Mouse (Mus musculus) hindbrain, embryonic 11.5 days (tissue): ENCODE data around the gene Tyw1. TPM values are rescaled to one million over a fixed set of nuclear protein-coding genes. Genes with fewer than 3 reads are reported as not detected.

Experiments used
- ATAC-seq: fragments of 200-750 bp; cut with Nextera tagmentation; 2 replicates; pipeline ENCODE4 v1.8.0; 2017; ENCODE audit warnings: mild to moderate bottlenecking, moderate TSS enrichment, moderate library complexity; ENCODE audit not compliant: low FRiP score
- DNase-seq: peaks from one replicate; pipeline ENCODE4 v3.0.0-alpha.2; 2015; ENCODE audit warnings: low spot score
- H3K27ac ChIP-seq: fragments of 300-500 bp; sonication (generic); 2 replicates; pipeline ENCODE4 v1.5.1; 2014; ENCODE audit warnings: mild to moderate bottlenecking, low read depth, low read length
- H3K27me3 ChIP-seq: fragments of 300-500 bp; sonication (generic); 2 replicates; pipeline ENCODE4 v1.6.1; 2014; ENCODE audit warnings: mild to moderate bottlenecking, low read length, moderate library complexity, mixed read lengths; ENCODE audit not compliant: control insufficient read depth, insufficient read depth
- H3K36me3 ChIP-seq: fragments of 300-500 bp; sonication (generic); 2 replicates; pipeline ENCODE4 v1.6.1; 2014; ENCODE audit warnings: mild to moderate bottlenecking, low read length, moderate library complexity, mixed read lengths; ENCODE audit not compliant: control insufficient read depth, insufficient read depth
- H3K4me1 ChIP-seq: fragments of 300-500 bp; sonication (generic); replicated peaks from 2 replicates; pipeline ENCODE4 v1.6.1; 2014; ENCODE audit warnings: low read length, mixed read lengths; ENCODE audit not compliant: control insufficient read depth, insufficient read depth
- H3K4me2 ChIP-seq: fragments of 300-500 bp; sonication (generic); replicated peaks from 2 replicates; pipeline ENCODE4 v1.6.1; 2014; ENCODE audit warnings: mild to moderate bottlenecking, low read depth, low read length
- H3K4me3 ChIP-seq: fragments of 300-500 bp; sonication (generic); 2 replicates; pipeline ENCODE4 v1.5.1; 2014; ENCODE audit warnings: low read depth, low read length
- H3K9ac ChIP-seq: fragments of 300-500 bp; sonication (generic); 2 replicates; pipeline ENCODE4 v1.6.1; 2014; ENCODE audit warnings: low read depth, low read length
- H3K9me3 ChIP-seq: fragments of 300-500 bp; sonication (generic); 2 replicates; pipeline ENCODE4 v1.6.1; 2016; ENCODE audit warnings: low read length; ENCODE audit not compliant: control insufficient read depth
- WGBS: fragments of 180-500 bp; shearing (Covaris S2); extraction: QIAGEN DNeasy Blood & Tissue Kit; methylation state at CpG from one replicate; pipeline ENCODE4 v1.1.7; 2014; 5-methylcytosine and 5-hydroxymethylcytosine counted together
- polyA plus RNA-seq: library from polyadenylated mRNA; unstranded; fragments of >200 nt; fragmentation: Nextera tagmentation; extraction: Ambion mirVana; gene quantifications from 2 replicates; pipeline ENCODE4 v1.2.1, GENCODE M21; 2014

The Tyw1 gene
- polyA plus RNA-seq, 1 experiment from 2014 or later = 29.1 TPM

DNA sequence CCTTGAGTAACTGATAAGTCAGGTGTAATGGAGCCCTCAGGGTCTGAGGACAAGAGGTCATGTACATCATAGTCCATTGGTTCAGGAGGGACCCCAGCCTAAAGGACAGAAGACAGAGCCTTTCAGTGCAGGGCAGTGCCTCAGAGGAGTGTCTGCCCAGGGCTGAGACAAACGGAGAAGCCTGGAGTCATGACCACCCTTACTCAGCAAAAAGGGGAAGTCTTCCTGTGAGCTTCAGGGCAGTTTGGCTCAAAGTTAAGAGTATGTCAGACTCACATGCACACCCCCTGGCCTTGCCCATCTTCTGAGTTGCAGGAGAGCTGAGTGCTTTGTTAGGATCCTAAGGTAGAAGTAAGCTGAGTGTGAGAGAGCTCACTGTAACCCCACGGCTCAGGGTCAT, 74.5 kb downstream of the Tyw1 start:
- Histone ChIP-seq H3K4me2 (no peak overlapping the region), H3K27me3 (no peaks in the 10 kb centered on the region), H3K9me3 (no peaks in the 10 kb centered on the region), H3K4me3 (no peak overlapping the region), H3K27ac (no peak overlapping the region), H3K36me3 (no peaks in the 10 kb centered on the region), H3K4me1 (no peaks in the 10 kb centered on the region), H3K9ac (no peak overlapping the region)
- DNase-seq (no peak), ATAC-seq (no peak)
- WGBS = 89% methylated on average over 2 of the region's 2 CpGs

DNA sequence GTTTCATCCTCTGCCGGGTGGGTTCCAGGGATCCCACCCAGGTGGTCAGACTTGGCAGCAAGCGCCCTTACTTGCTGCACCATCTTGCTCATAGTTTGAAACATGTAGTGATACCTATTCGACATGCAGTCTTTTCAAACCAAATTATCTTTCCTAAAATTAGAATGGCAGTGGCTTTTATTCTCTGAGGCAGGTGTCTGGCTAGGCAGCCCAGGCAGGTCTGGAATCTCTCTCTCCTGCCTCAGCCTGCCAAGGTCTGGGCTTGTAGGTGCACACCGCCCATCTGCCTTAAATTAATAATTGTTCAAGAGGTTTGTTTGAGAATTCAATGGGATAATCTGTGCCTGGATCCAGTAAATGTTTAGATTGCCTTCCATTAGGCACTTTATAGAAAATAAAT, 75.4 kb downstream of the Tyw1 start:
- Histone ChIP-seq H3K4me3 (no peak overlapping the region), H3K27ac (no peak overlapping the region), H3K9me3 (no peaks in the 10 kb centered on the region), H3K4me2 (no peak overlapping the region), H3K9ac (no peak overlapping the region), H3K36me3 (0 out of 2 replicates have a peak, but pooled peaks cover 3% of the 10 kb centered on the region), H3K4me1 (no peaks in the 10 kb centered on the region), H3K27me3 (no peaks in the 10 kb centered on the region)
- 93% methylated on average over 4 of the region's 4 CpGs for WGBS
- DNase-seq (no peak), ATAC-seq (no peak)

DNA sequence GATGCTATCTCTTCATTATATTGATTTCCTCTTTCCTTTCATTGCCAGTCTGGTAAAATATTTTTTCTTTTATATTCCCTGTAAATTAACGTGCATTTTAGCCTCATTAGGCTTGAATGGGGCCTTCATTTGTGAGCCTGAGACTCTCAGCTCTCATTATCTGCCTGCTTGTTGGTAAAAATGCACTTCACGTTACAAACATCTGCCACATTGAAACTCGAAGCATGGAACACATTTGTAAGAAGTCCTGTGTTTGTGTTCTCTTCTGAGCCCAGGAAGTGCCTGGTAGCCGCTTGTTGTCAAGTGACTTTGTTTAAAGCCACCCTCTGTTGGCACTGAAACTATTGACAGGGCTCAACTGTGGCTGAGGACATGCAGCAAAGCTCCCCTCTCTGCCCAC, 75.8 kb downstream of the Tyw1 start:
- no peak overlapping the region for H3K27ac ChIP-seq
- H3K4me3 ChIP-seq = no peak overlapping the region
- no peak overlapping the region for H3K4me2 ChIP-seq
- H3K36me3 ChIP-seq = 0 out of 2 replicates have a peak, but pooled peaks cover 3% of the 10 kb centered on the region
- ATAC-seq (no peak), DNase-seq (no peak)
- H3K9ac ChIP-seq = no peak overlapping the region
- H3K4me1 ChIP-seq = no peaks in the 10 kb centered on the region
- no peaks in the 10 kb centered on the region for H3K27me3 ChIP-seq
- WGBS = 73% methylated on average over 4 of the region's 4 CpGs
- H3K9me3 ChIP-seq = no peaks in the 10 kb centered on the region

DNA sequence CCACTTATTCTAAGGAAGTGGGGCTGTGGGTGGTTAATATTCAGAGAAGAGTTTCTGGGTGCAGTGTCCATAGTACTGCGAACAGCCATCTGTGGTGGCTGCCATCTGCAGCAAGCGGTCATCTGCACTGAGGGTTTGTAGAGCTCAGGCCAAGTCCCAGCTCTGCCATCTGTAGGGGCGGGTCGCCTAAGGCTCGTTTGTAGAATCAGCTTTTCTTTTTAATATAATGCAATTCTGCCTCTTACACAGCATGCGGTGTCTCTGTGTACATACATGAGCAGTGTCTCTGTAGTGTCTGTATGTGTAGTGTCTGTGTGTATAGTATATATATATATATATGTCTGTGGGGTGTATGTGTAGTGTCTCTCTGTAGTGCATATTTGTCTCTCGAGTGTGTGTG, 78.1 kb downstream of the Tyw1 start:
- DNase-seq (no peak), ATAC-seq (no peak)
- H3K9me3 ChIP-seq = no peaks in the 10 kb centered on the region
- 0 out of 2 replicates have a peak, but pooled peaks cover 3% of the 10 kb centered on the region for H3K36me3 ChIP-seq
- H3K4me3 ChIP-seq = no peak overlapping the region
- 91% methylated on average over 7 of the region's 7 CpGs for WGBS
- no peaks in the 10 kb centered on the region for H3K4me1 ChIP-seq
- H3K27ac ChIP-seq = no peak overlapping the region
- H3K4me2 ChIP-seq = no peak overlapping the region
- H3K27me3 ChIP-seq = no peaks in the 10 kb centered on the region
- no peak overlapping the region for H3K9ac ChIP-seq

DNA sequence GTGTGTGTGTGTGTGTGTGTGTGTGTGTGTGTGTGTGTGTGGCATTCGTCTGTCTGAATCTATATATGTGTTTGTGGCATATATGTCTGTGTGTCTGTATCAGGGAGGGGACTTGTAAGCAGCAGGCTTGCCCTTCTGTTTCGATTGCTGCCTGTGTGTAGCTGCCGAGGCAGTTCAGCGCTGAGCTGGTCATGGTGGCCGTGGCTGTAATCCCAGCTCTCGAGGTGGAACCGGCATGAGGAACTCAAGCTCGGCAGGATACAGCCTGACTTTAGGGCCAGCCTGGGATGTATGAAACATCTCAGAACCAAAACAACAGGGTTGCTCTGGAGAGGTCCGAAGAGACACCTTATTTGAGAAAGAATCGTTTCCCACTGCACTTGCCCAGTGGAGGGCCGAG, 78.6 kb downstream of the Tyw1 start:
- Histone ChIP-seq H3K36me3 (0 out of 2 replicates have a peak, but pooled peaks cover 3% of the 10 kb centered on the region), H3K9ac (no peak overlapping the region), H3K4me2 (no peak overlapping the region), H3K27me3 (no peaks in the 10 kb centered on the region), H3K4me3 (no peak overlapping the region), H3K4me1 (no peaks in the 10 kb centered on the region), H3K27ac (no peak overlapping the region), H3K9me3 (no peaks in the 10 kb centered on the region)
- WGBS = 96% methylated on average over 11 of the region's 11 CpGs
- ATAC-seq (no peak), DNase-seq (no peak)

DNA sequence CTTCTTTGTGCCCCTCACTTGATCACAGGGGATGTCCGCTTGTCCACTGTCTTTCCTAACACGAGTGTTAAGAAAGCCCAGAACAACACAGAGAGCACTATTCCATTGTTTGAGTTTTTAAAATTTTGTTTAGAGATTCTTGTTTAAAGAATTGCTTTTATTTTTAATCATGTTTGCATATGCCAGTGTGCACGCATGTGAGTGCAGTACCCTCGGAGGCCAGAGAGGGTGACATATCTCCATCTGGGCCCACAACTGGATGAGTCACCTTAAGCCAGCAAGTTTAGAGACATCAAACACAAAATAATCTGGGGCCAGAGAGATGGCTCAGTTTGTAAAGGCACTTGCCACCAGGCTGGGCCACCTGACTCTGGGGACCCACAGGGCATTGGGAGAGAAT, 80.0 kb downstream of the Tyw1 start:
- no peak overlapping the region for H3K4me2 ChIP-seq
- 0 out of 2 replicates have a peak, but pooled peaks cover 3% of the 10 kb centered on the region for H3K36me3 ChIP-seq
- no peaks in the 10 kb centered on the region for H3K9me3 ChIP-seq
- H3K27ac ChIP-seq = no peak overlapping the region
- DNase-seq (no peak), ATAC-seq (no peak)
- 93% methylated on average over 4 of the region's 4 CpGs for WGBS
- no peak overlapping the region for H3K9ac ChIP-seq
- no peak overlapping the region for H3K4me3 ChIP-seq
- no peaks in the 10 kb centered on the region for H3K4me1 ChIP-seq
- no peaks in the 10 kb centered on the region for H3K27me3 ChIP-seq

DNA sequence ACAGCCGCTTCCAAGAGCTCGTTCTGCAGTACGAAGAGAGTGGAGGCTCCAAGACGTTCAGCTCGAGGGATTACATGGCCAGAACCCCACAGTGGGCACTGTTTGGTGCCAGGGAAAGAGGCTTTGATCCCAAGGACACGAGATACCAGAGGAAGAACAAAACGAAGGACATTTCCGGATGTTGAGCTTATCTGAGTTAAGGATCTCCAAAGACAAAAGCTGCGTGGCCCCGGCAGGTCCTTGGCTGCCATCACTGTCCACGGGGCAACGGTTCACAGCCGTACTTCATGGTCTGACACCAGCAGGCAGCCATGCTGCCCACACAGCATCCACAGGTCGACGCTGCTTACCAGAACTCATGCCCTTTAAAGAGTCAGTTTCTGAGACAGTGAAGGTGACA, 85.2 kb downstream of the Tyw1 start:
- 93% methylated on average over 15 of the region's 15 CpGs for WGBS
- Histone ChIP-seq H3K4me1 (no peaks in the 10 kb centered on the region), H3K4me3 (no peak overlapping the region), H3K36me3 (0 out of 2 replicates have a peak, but pooled peaks cover 1% of the 10 kb centered on the region), H3K27me3 (no peaks in the 10 kb centered on the region), H3K27ac (no peak overlapping the region), H3K9ac (no peak overlapping the region), H3K4me2 (no peak overlapping the region), H3K9me3 (no peaks in the 10 kb centered on the region)
- ATAC-seq (no peak), DNase-seq (no peak)

DNA sequence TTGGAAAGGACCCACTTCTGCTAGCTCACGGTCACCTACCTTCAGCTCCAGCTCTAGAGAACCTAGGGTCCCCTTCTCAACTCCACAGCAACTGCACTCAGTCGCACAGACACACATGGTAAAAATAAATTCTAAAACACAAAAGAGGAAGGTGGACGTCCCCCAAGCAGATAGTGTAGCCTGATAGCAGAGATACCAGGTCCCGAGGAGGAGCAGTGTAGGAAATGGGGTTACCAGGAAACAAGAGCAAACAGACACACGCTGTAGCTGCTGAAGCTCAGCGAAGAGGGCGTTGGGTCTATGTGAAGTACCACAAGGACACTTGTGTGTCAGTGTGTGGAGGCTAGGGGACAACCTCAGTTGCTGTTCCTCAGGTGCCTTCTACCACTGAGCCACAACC, 89.6 kb downstream of the Tyw1 start:
- DNase-seq (no peak), ATAC-seq (no peak)
- Histone ChIP-seq H3K9ac (no peak overlapping the region), H3K27ac (no peak overlapping the region), H3K36me3 (no peaks in the 10 kb centered on the region), H3K9me3 (no peaks in the 10 kb centered on the region), H3K4me1 (no peaks in the 10 kb centered on the region), H3K4me2 (no peak overlapping the region), H3K27me3 (no peaks in the 10 kb centered on the region), H3K4me3 (no peak overlapping the region)
- 91% methylated on average over 7 of the region's 7 CpGs for WGBS

DNA sequence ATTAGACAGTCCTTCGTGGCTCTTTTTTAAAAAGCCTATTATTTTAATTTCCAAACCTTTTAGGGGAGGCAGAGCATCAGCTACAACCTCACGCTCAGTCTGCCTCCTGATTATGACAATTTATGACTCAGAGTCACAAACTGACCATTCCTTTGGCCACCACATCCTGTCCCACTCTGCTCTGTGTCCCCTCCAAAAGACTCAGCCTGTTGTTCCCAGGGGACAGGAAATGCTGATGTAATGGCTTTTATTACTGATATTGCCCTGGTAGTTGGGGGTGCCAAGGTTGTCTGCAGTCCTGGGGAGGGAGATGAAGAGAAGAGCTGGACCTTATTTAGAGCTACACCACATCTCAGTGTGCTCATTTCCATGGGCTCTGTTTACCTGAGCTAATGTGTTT, 90.5 kb downstream of the Tyw1 start:
- 93% methylated on average over 2 of the region's 2 CpGs for WGBS
- Histone ChIP-seq H3K4me2 (no peak overlapping the region), H3K27ac (no peak overlapping the region), H3K4me1 (no peaks in the 10 kb centered on the region), H3K9me3 (no peaks in the 10 kb centered on the region), H3K4me3 (no peak overlapping the region), H3K9ac (no peak overlapping the region), H3K27me3 (no peaks in the 10 kb centered on the region), H3K36me3 (no peaks in the 10 kb centered on the region)
- no peak for DNase-seq
- ATAC-seq = no peak
